Mouse (Mus musculus): ENCODE measurements around the gene D11Wsu47e. TPM values are rescaled to one million over a fixed set of nuclear protein-coding genes. Genes with fewer than 3 reads are reported as not detected.

Gene D11Wsu47e
- total and polyA plus RNA-seq, 3 experiments: 7.0 to 20.2 (median 14.0) TPM

DNA sequence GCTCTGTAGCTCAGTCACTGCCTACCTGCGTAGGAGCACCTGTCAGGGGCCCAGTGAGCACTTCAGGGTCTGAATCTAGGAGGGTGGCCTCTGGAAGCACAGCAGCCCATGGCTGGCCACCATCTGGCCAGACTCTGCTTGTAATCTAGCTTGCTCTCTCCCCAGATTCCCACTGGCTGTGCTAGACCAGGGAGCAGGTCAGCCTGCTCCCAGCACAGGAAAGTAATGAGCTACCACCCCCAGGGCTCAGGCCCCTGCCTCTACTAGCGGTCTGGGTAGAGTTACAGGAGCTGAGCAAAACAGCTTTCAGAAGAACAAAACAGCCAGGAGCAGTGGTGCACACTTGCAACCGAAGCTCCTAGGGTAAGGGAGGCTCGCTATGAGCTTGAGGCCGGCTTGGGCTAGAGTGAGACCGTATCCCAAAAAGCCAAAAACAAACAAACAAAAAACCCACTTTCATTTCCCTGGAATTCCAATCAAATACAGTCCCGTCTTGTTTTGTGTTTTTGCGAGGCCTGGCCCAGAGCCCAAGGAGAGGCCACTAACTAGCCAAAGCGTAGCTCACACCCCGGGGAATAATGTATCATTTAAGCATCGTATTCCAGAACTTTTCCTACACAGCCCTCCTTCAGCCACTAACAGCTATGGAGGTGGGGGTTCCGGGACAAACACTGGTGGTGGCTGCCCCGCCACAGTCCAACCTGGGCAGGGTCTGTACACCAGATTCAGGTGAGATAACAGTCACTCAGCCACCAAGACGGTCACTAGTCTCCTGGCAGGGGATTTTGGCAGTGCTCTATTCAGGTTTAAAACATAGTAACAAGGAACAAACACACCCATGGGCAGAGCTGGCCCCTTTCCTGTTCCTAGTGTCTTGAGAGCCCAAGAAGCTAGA lies 43.0 kb downstream of the D11Wsu47e start:
- peaks cover 72% of the 10 kb centered on the region for H3K36me3 ChIP-seq (replicated peaks)
- H3K9me3 ChIP-seq (replicated peaks): no peaks in the 10 kb centered on the region
- no peak overlapping the region for H3K4me3 ChIP-seq (ENCODE audit: low read depth, low read length)
- no peak for TF ChIP-seq TAL1 (conservative IDR thresholded peaks at IDR 0.05; ENCODE audit: low read depth, low read length)
- no peak for TF ChIP-seq CTCF (IDR thresholded peaks at IDR 0.05; ENCODE audit: low read depth, low read length)
- no peak for TF ChIP-seq POLR2AphosphoS5 (IDR thresholded peaks at IDR 0.05; ENCODE audit: insufficient replicate concordance, low read depth, low read length)
- TF ChIP-seq GATA2 (IDR thresholded peaks at IDR 0.05; ENCODE audit: borderline replicate concordance, low read depth, low read length): no peak
- TF ChIP-seq GATA1 (IDR thresholded peaks at IDR 0.05; ENCODE audit: borderline replicate concordance, low read length): no peak
- peaks cover 11% of the 10 kb centered on the region for H3K4me1 ChIP-seq (ENCODE audit: insufficient read depth, low read depth, low read length)
- ATAC-seq (ENCODE audit: extremely low read depth, insufficient number of reproducible peaks, low FRiP score, poor library complexity, severe bottlenecking) (no peak), DNase-seq (ENCODE audit: low spot score) (no peak)
- H3K27me3 ChIP-seq (ENCODE audit: insufficient read depth, low read length): no peaks in the 10 kb centered on the region; the same call in 1 of the 2 replicates

DNA sequence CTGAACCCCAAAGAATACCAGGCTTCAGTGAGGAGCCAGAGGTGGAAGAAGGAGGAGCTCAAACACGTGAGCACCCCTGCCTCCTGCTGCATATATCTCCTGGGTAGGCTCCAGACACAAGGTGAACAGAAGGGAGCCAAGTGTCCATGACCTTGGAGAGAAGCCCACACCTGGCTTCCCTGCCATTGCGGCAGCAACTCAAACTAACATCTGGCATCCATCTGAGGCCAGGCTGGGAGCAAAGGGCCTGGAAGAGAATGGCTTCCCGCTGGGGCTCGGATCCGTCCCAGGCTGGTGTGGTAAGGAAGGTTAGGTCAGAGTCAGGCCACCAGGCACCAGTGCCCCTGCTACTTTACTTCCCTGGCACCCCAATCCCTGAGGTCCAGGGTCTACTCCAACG lies 43.8 kb downstream of the D11Wsu47e start:
- H3K4me3 ChIP-seq (ENCODE audit: low read depth, low read length): no peak overlapping the region
- H3K9me3 ChIP-seq (replicated peaks): no peaks in the 10 kb centered on the region
- TF ChIP-seq GATA2 (IDR thresholded peaks at IDR 0.05; ENCODE audit: borderline replicate concordance, low read depth, low read length) (no peak), CTCF (IDR thresholded peaks at IDR 0.05; ENCODE audit: low read depth, low read length) (no peak), GATA1 (IDR thresholded peaks at IDR 0.05; ENCODE audit: borderline replicate concordance, low read length) (no peak), POLR2AphosphoS5 (IDR thresholded peaks at IDR 0.05; ENCODE audit: insufficient replicate concordance, low read depth, low read length) (no peak), TAL1 (conservative IDR thresholded peaks at IDR 0.05; ENCODE audit: low read depth, low read length) (no peak)
- peaks cover 17% of the 10 kb centered on the region for H3K4me1 ChIP-seq (ENCODE audit: insufficient read depth, low read depth, low read length)
- H3K27me3 ChIP-seq (ENCODE audit: insufficient read depth, low read length): no peaks in the 10 kb centered on the region; the same call in 1 of the 2 replicates
- H3K36me3 ChIP-seq (replicated peaks): peaks cover 79% of the 10 kb centered on the region
- DNase-seq (ENCODE audit: low spot score) (no peak), ATAC-seq (ENCODE audit: extremely low read depth, insufficient number of reproducible peaks, low FRiP score, poor library complexity, severe bottlenecking) (no peak)

DNA sequence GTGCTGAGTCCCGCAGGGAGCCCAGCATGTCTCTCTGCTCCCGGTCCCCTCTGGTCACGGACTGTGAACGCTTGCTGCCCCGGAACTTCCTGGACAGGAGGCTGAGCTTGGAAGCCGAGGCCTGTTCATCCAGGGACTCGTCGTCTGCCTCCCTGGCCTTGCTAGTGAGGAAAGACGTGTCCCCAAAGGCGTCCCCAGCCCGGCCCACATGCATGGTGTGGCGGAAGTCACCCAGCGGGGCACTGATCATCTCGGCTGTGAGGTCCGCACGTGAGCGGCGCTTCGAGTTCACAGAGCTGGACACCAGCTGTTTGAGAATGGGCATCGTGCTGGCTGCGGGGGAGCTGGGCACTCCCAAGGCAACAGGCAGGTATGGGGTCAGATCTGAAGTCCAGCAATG lies 45.0 kb downstream of the D11Wsu47e start:
- peaks cover 90% of the 10 kb centered on the region for H3K36me3 ChIP-seq (replicated peaks)
- no peaks in the 10 kb centered on the region for H3K9me3 ChIP-seq (replicated peaks)
- H3K4me1 ChIP-seq (ENCODE audit: insufficient read depth, low read depth, low read length): peaks cover 30% of the 10 kb centered on the region
- no peak for DNase-seq (ENCODE audit: low spot score)
- ATAC-seq (ENCODE audit: extremely low read depth, insufficient number of reproducible peaks, low FRiP score, poor library complexity, severe bottlenecking): no peak
- no peaks in the 10 kb centered on the region for H3K27me3 ChIP-seq (ENCODE audit: insufficient read depth, low read length)
- H3K4me3 ChIP-seq (ENCODE audit: low read depth, low read length): no peak overlapping the region
- TF ChIP-seq TAL1 (conservative IDR thresholded peaks at IDR 0.05; ENCODE audit: low read depth, low read length) (no peak), GATA2 (IDR thresholded peaks at IDR 0.05; ENCODE audit: borderline replicate concordance, low read depth, low read length) (no peak), POLR2AphosphoS5 (IDR thresholded peaks at IDR 0.05; ENCODE audit: insufficient replicate concordance, low read depth, low read length) (no peak), GATA1 (IDR thresholded peaks at IDR 0.05; ENCODE audit: borderline replicate concordance, low read length) (no peak), CTCF (IDR thresholded peaks at IDR 0.05; ENCODE audit: low read depth, low read length) (no peak)

DNA sequence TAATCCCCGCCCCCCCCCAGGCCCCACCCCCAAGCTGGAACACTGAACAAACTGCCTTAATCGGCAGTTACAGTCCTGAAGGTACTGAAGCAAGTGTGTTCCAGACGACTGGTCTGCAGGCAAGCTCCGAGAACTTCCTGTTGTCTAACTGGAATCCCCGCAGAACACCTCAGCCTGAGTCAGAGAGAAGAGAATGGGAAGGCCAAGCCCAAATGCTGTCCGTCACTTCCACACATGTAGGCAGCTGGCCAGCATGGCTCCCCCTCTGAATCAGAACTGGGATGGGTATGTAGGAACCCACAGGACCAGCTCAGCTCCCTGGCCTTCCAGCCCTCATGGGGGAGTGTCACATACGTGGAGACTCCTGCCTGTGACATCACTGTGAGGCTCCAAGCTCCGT lies 45.7 kb downstream of the D11Wsu47e start:
- ATAC-seq (ENCODE audit: extremely low read depth, insufficient number of reproducible peaks, low FRiP score, poor library complexity, severe bottlenecking): no peak
- no peak for DNase-seq (ENCODE audit: low spot score)
- Histone ChIP-seq H3K27me3 (ENCODE audit: insufficient read depth, low read length) (no peaks in the 10 kb centered on the region), H3K4me3 (ENCODE audit: low read depth, low read length) (no peak overlapping the region), H3K4me1 (ENCODE audit: insufficient read depth, low read depth, low read length) (peaks cover 37% of the 10 kb centered on the region), H3K9me3 (replicated peaks) (no peaks in the 10 kb centered on the region), H3K36me3 (replicated peaks) (peaks cover 93% of the 10 kb centered on the region)
- TF ChIP-seq POLR2AphosphoS5 (IDR thresholded peaks at IDR 0.05; ENCODE audit: insufficient replicate concordance, low read depth, low read length): no peak
- TF ChIP-seq GATA2 (IDR thresholded peaks at IDR 0.05; ENCODE audit: borderline replicate concordance, low read depth, low read length): no peak
- TF ChIP-seq GATA1 (IDR thresholded peaks at IDR 0.05; ENCODE audit: borderline replicate concordance, low read length): no peak
- TF ChIP-seq TAL1 (conservative IDR thresholded peaks at IDR 0.05; ENCODE audit: low read depth, low read length): no peak
- TF ChIP-seq CTCF (IDR thresholded peaks at IDR 0.05; ENCODE audit: low read depth, low read length): no peak

DNA sequence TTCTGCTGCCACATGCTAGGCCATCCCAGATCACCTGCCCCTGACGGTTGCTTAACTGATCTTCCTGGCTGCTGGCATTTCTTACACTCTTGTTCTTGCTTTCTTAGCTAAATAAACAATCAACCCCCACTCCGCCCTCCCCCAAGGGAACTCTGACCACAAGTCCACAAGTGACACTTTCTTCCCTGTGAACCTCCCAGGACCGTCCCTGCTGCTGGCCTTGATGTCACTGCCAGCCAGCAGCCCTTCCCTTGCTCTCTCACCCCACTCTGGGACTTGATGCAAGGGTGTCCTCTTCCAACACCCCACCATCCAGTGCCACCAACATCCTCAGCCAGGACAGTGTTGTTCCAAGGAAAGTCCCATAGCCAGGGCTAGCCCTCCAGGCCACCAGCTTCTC lies 46.7 kb downstream of the D11Wsu47e start:
- H3K36me3 ChIP-seq (replicated peaks): peaks cover 94% of the 10 kb centered on the region
- TF ChIP-seq CTCF (IDR thresholded peaks at IDR 0.05; ENCODE audit: low read depth, low read length) (no peak), GATA1 (IDR thresholded peaks at IDR 0.05; ENCODE audit: borderline replicate concordance, low read length) (no peak), TAL1 (conservative IDR thresholded peaks at IDR 0.05; ENCODE audit: low read depth, low read length) (no peak), GATA2 (IDR thresholded peaks at IDR 0.05; ENCODE audit: borderline replicate concordance, low read depth, low read length) (no peak), POLR2AphosphoS5 (IDR thresholded peaks at IDR 0.05; ENCODE audit: insufficient replicate concordance, low read depth, low read length) (no peak)

DNA sequence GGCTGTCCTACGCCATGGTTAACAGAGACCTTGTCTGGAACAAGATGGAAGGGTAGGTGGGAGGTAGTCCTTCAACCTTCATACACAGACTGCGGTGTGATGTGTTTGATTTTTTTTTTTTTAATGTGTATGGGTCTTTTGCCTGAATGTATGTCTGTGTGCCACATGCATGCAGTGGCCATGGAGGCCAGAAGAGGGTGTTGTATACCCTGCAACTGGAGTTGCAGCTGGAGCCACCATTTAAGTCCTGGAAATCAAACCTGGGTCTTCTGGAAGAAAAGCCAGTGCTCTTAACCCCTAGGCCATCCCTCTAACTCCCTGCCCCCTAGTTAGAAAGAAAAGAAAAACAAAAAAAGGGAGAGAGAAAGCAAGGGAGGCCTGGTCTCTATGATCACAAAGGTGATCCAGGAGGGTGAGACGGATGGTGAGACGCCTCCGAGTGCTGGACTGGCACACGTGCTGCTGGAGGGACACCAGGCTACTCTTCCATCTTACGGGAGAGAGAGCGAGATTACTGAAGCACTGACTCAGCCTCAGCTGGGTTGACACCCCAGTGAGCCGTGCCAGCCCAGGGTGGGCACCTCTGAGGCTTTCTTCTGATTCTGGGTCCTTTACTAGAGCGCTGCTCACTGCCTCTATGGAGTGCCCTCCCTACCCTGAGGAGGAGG lies 47.9 kb downstream of the D11Wsu47e start:
- TF ChIP-seq TAL1 (conservative IDR thresholded peaks at IDR 0.05; ENCODE audit: low read depth, low read length) (no peak), POLR2AphosphoS5 (IDR thresholded peaks at IDR 0.05; ENCODE audit: insufficient replicate concordance, low read depth, low read length) (no peak), GATA2 (IDR thresholded peaks at IDR 0.05; ENCODE audit: borderline replicate concordance, low read depth, low read length) (no peak), CTCF (IDR thresholded peaks at IDR 0.05; ENCODE audit: low read depth, low read length) (no peak), GATA1 (IDR thresholded peaks at IDR 0.05; ENCODE audit: borderline replicate concordance, low read length) (no peak)
- DNase-seq (ENCODE audit: low spot score) (no peak), ATAC-seq (ENCODE audit: extremely low read depth, insufficient number of reproducible peaks, low FRiP score, poor library complexity, severe bottlenecking) (no peak)
- peaks cover 94% of the 10 kb centered on the region for H3K36me3 ChIP-seq (replicated peaks)
- H3K4me3 ChIP-seq (ENCODE audit: low read depth, low read length): no peak overlapping the region
- H3K4me1 ChIP-seq (ENCODE audit: insufficient read depth, low read depth, low read length): peaks cover 50% of the 10 kb centered on the region
- no peaks in the 10 kb centered on the region for H3K9me3 ChIP-seq (replicated peaks)
- H3K27me3 ChIP-seq (ENCODE audit: insufficient read depth, low read length): no peaks in the 10 kb centered on the region

More for the DNA sequence above, 46.7 kb downstream of the D11Wsu47e start:
- no peak for ATAC-seq (ENCODE audit: extremely low read depth, insufficient number of reproducible peaks, low FRiP score, poor library complexity, severe bottlenecking)
- no peak for DNase-seq (ENCODE audit: low spot score)
- Histone ChIP-seq H3K4me3 (ENCODE audit: low read depth, low read length) (no peak overlapping the region), H3K27me3 (ENCODE audit: insufficient read depth, low read length) (no peaks in the 10 kb centered on the region), H3K4me1 (ENCODE audit: insufficient read depth, low read depth, low read length) (peaks cover 46% of the 10 kb centered on the region), H3K9me3 (replicated peaks) (no peaks in the 10 kb centered on the region)
